Mouse (Mus musculus): ENCODE results near the gene Cyth1.

Gene Cyth1

DNA sequence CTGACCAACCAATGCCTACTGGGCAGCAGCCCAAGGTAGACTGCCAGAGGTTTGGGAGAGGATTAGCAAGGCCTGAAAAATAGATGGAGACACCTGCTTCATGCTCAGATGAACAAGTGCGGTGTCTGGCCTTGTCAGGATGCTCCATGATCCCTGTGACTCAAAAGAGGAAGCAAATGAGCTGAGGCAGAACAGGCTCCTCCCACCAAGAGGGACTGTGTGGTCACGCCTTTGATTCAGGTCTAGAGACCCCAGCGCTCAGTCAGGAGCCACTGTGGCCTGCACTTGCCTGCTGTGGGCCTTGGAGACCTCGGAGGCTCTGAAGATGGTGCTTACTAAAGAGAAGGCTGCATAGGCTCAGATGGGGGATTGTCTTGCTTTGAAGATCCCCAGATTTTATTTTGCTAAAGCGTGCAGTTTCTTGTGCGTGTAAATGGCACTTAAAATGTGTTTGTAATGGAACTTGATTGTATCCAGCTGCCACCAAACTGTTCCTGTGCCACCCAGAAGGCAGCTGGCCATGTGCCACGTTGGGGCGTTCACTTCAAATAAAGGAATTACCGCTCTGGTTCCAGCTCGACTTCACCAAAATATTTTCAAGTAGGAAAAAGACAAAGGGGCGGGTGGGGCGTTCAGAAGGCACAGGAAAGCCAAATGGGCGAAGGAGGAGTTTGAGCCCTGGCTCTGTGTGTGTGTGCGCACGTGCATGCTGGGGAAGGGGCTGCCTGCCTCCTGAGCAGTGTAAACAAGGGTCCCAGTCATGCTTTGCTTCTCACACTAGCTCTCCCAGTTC is 6.0 kb upstream of the Cyth1 start:
- in situ Hi-C loops (cut with MboI, MseI): no loop called here

DNA sequence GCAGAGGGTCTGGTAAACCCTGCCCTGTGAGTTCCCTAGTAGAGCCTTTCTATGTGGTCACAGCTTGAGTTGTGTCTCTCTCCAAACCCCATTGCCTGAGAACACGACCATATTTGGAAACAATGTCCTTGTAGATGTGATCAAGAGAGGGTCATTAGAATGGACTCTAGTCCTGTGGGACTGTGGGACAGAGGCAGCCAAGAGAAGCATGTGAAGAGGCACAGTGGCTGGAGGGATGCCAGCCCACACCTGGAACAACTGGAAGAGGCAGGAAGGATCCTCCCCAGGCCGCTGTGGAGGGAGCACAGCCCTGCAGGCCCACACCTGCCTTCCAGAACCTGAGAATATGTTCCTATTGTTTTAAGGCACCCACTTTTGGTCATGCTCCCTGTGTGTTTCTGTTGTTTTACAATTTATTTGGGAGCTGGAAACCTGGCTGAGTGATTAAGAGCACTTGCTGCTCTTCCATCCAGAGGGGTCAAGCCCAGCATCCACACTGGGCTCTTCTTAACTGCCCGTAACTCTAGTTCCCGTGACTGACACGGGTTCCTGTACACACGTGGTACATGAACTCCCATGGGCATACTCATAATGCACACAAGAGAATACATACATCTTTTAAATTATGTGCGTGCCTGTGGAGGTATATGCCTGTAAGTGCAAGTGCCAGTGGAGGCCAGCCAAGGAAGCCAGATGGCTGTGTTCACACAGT is 5.2 kb upstream of the Cyth1 start:
- in situ Hi-C loops (cut with MboI, MseI): no loop called here

DNA sequence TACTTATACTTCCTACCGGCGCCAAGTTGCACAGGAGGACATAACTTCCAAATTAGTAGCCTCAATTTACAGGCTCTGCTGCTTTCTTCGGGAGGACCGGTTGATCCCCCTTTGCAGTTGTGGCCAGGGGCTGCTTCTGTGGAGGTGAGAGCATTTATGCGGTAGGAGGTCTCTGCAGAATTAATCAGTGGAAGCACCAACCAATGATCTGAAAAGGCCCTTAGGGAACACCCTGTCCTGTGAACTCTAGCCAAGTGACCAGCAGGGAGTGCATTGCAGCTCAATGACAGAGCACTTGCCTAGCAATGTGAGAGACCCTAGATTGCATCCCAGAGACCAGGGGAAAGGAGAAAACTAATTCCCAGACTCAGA is 606 bp upstream of the Cyth1 start:
- in situ Hi-C loops (cut with MboI, MseI): loop anchor here (5.0 to 25.0 kb wide), 5 partner anchors 37 to 1837 kb away; partner anchors contain the start of gene Rnf157 (in 1 of the 2)

DNA sequence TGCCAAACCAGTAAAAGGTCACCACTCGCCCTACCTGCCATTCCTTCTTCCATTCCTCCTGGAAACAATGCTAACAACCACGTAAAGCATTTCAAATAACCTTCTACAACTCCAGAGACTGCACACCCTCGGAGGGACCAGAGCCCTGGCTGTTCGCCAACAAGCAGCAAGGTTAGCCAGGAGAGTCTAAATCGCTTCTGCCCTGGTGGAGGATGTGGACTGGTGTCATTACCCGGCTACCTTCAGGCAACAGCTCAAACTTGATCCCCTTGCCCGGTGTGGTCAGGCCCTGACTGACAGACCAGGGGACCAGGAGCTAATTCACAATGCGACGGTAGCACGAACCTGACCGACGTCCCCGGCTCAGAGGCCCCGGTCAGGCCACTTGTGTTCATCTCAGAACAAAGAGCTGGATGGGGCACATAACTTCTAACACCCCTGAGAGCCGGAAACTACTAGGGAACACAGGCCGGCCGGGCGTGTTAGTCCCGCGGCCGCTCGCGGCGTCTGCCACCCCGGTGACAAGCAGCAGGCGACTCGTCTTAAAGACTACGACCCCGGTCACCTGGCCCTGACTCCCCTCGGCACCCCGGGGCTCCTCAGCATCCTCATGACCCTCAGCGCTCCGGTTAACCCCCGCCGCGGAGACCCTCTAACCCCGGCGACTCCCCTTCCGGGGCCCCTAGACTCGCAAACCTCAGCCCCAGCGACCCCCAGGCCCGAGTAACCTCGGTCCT is 865 bp downstream of the Cyth1 start:
- in situ Hi-C loops (cut with MboI, MseI): loop anchor here (5.0 to 25.0 kb wide), 5 partner anchors 35 to 1835 kb away; partner anchors contain the start of gene Rnf157 (in 1 of the 2)

DNA sequence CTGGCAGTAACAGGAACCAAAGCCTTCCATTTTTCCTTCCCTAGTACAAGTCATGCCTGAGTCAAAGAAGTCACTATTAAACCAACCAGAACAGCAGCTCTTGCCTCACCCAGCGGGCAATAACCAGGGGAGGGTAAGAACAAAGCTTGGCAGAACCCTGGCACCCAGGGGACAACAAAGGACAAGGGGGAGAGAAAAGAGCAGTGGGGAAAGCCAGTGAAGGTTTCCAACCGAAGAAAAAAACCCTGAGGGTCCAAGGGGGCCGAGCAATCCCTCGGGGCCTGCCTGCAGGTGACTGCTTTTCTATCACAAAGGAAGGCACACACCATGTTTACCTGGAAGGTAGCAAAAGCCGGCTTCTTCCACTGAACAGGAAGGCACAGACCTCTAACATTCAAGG is 1.7 kb downstream of the Cyth1 start:
- in situ Hi-C loops (cut with MboI, MseI): loop anchor here (5.0 to 25.0 kb wide), 5 partner anchors 34 to 1834 kb away; partner anchors contain the start of gene Rnf157 (in 1 of the 2)

DNA sequence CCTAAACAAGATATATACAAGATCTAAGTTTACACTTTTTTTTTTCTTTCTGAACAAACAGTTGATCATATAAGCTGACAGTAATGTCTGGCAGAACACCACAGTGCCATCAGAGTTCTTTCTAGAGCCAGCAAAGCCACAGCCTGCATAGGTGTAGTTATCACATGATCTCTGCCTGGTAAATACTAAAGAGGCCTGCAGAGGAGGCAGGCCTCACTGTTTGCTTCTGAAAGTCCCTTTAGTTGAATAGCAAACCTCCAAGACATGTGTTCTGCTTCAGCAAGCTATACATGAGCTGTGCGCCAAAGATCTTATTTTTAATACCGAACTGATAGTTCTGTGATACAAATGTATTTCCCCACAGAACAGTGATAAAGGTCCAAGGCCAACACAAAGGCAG is 3.3 kb downstream of the Cyth1 start:
- in situ Hi-C loops (cut with MboI, MseI): loop anchor here (5.0 to 25.0 kb wide), 5 partner anchors 33 to 1833 kb away; partner anchors contain the start of gene Rnf157 (in 1 of the 2)

DNA sequence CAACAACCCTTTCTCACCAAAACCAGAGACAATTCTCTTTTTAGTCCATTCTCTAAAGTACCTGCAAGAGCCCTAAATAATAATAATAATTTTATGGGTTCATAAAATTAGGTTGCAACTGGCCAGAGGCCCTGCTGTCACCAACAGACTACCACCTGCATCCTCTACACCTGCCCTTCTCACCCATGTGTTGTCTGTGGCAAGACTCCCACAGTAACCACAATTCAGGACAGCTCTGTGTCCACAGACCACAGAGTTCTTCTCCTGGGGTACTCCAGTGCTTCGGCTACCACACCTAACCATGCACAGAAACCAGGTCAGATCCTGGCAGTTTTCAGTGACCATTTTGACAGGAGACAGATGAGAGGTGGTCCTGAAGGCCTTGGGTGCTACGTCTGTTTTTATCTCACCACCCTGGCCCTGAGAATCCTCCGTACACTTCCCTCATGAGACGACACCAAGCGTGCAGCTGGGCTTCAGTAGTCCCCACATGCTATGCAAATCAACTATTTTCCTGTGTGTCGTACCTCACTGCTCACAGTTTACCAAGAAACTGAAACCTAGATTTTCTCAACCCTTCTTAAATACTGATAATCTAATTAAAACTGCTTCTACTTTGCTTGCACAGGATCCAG is 4.6 kb downstream of the Cyth1 start:
- in situ Hi-C loops (cut with MboI, MseI): loop anchor here (25.0 kb wide), 3 partner anchors 906 to 1831 kb away; partner anchors contain the start of gene Rnf157 (in 1 of the 2)

DNA sequence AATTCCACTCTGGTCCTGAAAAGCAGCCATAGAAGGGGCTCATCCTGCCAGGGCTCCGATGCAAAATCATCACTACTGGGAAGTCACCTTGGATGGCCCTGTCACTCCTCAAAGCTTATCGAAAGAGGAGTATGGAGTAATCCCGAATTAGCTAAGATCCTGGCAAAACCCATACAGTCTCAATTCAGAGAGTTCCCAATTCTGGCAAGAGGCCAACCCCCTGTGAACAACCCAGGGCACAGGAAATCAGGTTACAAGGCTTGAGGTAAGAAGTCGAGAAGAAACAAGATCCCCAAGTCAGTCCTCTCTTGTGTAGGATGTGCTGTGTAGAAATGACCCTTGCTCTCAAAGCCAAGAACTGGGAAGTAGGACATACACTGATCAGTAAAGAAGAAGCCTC is 5.9 kb downstream of the Cyth1 start:
- in situ Hi-C loops (cut with MboI, MseI): loop anchor here (25.0 kb wide), 3 partner anchors 905 to 1830 kb away; partner anchors contain the start of gene Rnf157 (in 1 of the 2)

DNA sequence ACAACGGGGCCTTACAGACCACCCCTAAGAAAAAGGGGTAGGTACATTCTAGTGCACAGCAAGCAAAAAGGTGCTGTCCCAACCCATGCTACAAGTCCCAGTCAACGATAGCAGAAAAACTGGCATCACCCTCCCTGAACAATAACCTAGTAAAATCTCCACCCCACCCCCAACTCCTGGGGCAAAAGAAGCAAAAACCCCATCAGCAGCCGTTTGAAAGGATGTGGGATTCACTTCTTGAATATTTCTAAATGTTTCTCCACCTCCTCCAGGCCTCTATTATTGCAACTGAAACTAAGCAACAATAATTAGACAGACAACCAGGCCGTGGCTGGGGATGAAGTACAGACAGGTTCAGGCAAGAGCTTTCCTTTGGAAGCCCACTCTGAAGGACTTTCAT is 8.0 kb downstream of the Cyth1 start:
- in situ Hi-C loops (cut with MboI, MseI): loop anchor here (25.0 kb wide), 3 partner anchors 903 to 1828 kb away; partner anchors contain the start of gene Rnf157 (in 1 of the 2)

DNA sequence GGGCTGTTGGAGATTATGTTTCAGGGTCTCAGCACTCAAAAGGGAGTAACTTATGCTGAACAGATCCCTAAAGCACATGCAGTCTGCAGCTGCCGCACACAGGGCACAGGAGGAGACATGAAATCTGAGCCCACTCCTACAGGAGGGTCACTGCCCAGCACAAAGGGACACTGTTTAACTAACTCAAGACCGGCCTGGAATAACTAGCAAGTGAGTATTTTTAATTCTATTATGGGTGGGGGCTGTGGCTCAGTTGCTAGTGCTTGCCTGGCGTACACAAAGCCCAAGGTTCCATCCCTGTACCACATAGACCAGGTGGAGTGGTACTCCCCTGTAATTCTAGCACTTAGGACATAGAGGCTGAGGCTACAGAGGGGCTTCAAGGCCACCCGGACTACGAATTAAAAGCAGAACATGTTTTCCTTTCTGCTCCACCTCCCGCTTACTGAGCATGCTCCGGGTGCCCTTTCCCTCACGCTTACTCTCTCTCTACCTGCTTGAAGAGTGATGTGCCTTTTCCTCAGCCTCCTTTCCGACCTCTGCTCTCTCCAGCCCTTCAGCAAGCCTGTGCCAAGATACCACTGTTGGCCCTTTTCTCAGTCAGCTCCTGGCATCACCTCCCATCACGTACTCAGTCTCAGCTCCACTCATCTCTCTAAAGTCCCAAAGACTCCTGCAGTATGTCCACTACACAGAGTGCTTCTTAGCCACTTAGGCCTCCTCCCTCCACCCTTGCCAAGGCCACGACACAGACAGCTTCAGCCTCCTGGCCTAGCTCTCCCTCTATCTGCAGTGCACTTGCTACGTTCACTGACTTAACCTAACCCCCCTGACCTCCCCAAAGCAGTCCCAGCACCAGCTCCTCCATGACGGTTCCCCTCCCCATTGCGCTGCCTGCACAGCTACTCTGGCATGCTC is 8.9 kb downstream of the Cyth1 start:
- in situ Hi-C loops (cut with MboI, MseI): loop anchor here (25.0 kb wide), 3 partner anchors 902 to 1827 kb away; partner anchors contain the start of gene Rnf157 (in 1 of the 2)

DNA sequence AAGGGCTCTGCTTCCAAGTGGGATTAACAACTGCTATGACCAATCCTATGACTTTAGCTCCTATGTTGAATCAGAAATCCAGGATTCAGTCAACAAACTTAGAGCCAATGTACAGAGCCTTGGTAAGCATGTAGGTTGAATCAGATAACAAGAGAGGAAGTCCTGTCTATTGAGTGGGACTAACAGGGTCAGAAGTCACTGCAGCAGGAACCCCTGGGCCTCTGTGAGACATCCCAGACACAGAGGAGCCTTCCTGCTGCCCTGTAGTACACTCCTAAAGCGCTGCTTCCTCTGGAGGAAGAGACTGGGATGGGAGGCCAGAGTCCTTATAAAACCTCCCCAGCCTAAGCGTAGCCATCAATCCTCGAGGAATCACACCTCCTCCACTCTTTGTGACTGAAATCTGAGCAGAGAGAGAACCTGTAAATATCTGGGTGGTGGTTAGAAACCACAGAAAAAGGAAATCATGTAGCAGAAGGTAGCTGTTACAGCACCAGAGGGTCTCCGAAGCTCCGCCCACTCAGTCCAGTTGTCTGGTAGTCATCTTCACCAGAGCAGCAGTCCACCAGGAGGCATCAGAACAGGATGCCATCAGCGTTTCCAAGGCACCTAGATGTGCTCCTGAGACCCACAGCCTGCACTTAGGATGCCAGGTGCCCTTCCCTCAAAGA is 11.7 kb downstream of the Cyth1 start:
- in situ Hi-C loops (cut with MboI, MseI): loop anchor here (25.0 kb wide), 3 partner anchors 899 to 1824 kb away; partner anchors contain the start of gene Rnf157 (in 1 of the 2)

DNA sequence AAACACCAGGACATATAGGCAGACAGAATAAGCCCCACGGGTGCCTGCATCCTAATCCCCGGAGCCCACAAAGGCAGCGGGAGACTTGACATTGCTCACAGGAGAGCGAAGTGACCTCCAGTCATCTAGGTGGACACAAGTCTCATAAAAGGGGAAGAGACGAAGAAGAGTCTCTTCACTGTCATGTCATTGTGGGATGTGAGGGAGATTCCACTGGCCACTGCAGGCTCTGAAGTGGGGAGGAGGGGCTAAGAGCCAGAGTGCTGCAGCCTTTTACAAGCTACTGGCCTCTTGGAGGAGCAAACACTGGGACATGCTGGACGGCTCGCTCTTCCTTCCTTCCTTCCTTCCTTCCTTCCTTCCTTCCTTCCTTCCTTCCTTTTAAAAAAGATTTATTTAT is 13.5 kb downstream of the Cyth1 start:
- in situ Hi-C loops (cut with MboI, MseI): loop anchor here (25.0 kb wide), 3 partner anchors 898 to 1823 kb away; partner anchors contain the start of gene Rnf157 (in 1 of the 2)

DNA sequence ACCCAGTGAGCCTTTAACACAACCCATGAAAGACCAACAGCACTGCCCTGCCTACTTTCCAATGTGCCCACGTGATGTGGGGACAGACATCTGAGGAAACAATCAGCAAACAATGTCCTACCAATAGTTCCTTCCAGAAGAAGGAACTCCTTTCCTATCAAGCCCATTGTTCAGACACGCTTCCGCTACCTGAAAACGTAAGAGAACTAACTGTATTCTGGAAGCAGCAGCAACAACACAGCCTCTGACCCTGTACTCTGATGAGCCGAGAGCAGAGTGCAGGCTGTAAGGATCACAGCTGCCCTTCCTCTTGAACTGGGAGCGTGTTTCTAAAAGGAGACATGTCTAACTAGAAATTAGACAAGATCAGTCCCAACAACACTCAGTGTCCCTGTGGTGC is 13.9 kb downstream of the Cyth1 start:
- in situ Hi-C loops (cut with MboI, MseI): loop anchor here (25.0 kb wide), 3 partner anchors 897 to 1822 kb away; partner anchors contain the start of gene Rnf157 (in 1 of the 2)

DNA sequence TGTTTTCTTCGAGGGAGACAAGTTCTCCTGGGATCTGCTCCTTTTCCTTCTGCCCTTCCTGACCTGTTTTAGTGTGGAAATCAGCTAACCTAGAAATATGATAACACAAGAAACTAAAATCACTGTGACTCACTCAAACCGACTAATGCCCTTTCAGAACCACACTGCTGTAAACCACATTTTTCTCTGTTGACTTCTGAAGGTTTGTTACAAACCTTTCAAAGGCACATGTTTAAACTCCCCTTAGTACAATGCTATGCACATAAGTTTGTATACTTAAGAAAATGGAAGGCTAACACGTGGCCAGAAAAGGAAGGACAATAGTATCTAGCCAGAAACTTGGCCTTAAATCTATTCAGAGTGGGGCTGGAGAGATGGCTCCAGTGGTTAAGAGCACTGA is 14.5 kb downstream of the Cyth1 start:
- in situ Hi-C loops (cut with MboI, MseI): loop anchor here (25.0 kb wide), 3 partner anchors 897 to 1822 kb away; partner anchors contain the start of gene Rnf157 (in 1 of the 2)

DNA sequence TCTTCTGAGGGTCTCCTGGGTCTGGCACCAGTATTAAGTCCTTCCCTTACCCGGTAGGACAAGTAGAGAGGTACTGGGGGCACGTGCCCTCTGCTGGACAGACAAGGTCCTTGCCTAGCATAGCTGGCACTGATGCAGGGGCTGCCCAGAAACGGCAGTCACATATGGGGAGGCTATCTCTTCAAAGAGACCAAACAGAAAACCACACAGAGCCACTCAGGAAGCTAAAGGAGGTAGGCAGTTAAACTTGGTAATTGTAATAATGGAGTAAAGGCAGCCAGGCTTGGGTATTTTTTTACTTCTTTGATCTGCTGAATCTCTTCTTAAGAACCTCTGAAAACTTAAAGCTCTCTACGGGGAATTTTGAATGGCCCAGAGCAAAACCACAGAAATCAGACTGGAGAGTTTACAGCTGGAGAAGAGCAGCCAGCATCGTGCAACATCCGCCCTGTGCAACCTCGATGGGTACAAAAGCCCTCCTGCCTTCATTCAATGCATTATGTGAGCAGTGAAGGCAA is 16.0 kb downstream of the Cyth1 start:
- in situ Hi-C loops (cut with MboI, MseI): loop anchor here (25.0 kb wide), 3 partner anchors 895 to 1820 kb away; partner anchors contain the start of gene Rnf157 (in 1 of the 2)

DNA sequence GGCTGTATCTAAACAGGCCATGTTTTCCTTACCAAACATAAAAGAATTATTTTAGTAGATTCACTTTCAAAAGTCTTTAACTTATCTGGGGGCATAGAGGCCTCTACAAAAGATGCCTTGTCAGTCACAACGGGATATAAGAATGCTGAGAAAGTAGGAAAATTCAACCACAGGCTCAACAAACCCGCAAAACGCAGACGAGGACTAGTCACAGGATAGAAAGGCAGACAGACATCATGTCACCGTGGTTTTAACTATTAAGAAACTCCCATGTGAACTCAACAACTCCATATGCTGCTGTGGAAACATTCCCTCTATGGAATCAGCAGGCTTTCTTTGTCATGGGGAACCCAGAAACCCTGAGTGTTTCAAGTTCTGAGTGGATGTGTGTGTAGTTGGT is 18.5 kb downstream of the Cyth1 start:
- in situ Hi-C loops (cut with MboI, MseI): loop anchor here (5.0 to 25.0 kb wide), 5 partner anchors 265 to 1818 kb away; partner anchors contain the start of gene Rnf157 (in 1 of the 2)

DNA sequence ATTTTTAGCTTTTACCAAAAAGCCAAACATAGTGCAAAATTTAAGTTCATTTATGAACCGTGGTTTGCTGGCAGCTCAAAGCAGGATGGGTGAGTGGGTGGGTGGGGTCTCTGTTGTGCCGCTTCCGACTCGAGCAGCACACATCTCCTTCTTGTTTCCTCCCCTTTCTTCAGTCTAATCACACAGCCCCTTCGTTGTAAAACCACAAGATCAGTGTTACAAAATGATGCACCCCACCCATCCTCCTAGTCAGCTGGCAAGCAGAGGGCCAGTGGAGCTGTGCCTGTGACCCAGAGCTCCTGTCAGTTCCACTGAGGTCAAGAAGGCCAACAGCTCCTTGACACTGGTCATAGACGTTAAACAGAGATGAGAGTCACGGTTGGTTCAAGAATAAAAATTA is 20.7 kb downstream of the Cyth1 start:
- in situ Hi-C loops (cut with MboI, MseI): loop anchor here (5.0 to 25.0 kb wide), 5 partner anchors 263 to 1815 kb away; partner anchors contain the start of gene Rnf157 (in 1 of the 2)

DNA sequence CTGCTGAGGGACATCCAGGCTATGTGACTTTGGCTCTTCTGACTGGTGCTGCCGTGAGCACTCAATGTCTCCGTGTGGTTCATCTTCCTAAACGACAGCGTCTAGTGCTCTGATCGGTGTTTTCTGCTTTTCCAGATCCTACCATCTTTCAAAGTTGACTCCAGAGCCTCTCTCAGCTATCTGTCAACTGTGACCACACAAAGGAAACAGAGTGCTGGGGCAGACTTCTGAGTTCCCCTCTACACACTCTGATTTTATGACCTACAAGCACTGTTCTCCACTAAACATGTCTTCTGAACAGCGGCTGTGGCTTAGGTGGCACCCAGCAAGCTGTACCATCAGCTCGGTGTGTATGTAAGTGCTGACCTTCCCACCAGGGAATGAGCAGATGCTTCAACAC is 21.5 kb downstream of the Cyth1 start:
- in situ Hi-C loops (cut with MboI, MseI): loop anchor here (5.0 to 25.0 kb wide), 5 partner anchors 262 to 1815 kb away; partner anchors contain the start of gene Rnf157 (in 1 of the 2)

Measured in T-helper 17 cell (primary cell).